Mouse (Mus musculus): ENCODE results near the gene Creb5. TPM values are rescaled to one million over a fixed set of nuclear protein-coding genes. Genes with fewer than 3 reads are reported as not detected.

Creb5 gene
- total RNA-seq, 2 experiments from 2014 or later: 2.1 to 3.2 TPM

GRCm38 (mm10) chr6:53644056-53644455, 357.0 kb downstream of the Creb5 start:
- DNase-seq: no peak

GRCm38 (mm10) chr6:53644971-53645370, 357.9 kb downstream of the Creb5 start:
- DNase-seq: no peak

- DNase-seq: no peak
Observed at GRCm38 (mm10) chr6:53649782-53650181, 362.7 kb downstream of the Creb5 start.

GRCm38 (mm10) chr6:53652691-53653090, 365.6 kb downstream of the Creb5 start:
- no peak for DNase-seq

- no peak for DNase-seq
Observed at GRCm38 (mm10) chr6:53653706-53654360, 366.8 kb downstream of the Creb5 start.

GRCm38 (mm10) chr6:53654361-53654824, 367.3 kb downstream of the Creb5 start:
- DNase-seq: peak in 1 of 2 experiments; percentile 7

GRCm38 (mm10) chr6:53656466-53656865, 369.4 kb downstream of the Creb5 start:
- no peak for DNase-seq

- no peak for DNase-seq
Observed at GRCm38 (mm10) chr6:53657483-53657882, 370.4 kb downstream of the Creb5 start.

- DNase-seq: no peak
Observed at GRCm38 (mm10) chr6:53662858-53663833, 376.1 kb downstream of the Creb5 start.

- DNase-seq: no peak
Observed at GRCm38 (mm10) chr6:53664759-53665158, 377.7 kb downstream of the Creb5 start.

GRCm38 (mm10) chr6:53666503-53666902, 379.4 kb downstream of the Creb5 start:
- no peak for DNase-seq

- no peak for DNase-seq
Observed at GRCm38 (mm10) chr6:53678307-53678706, 391.2 kb downstream of the Creb5 start.

GRCm38 (mm10) chr6:53680046-53680445, 393.0 kb downstream of the Creb5 start:
- no peak for DNase-seq

GRCm38 (mm10) chr6:53684416-53684815, 397.3 kb downstream of the Creb5 start:
- peak; percentile 33 to 45 for DNase-seq

GRCm38 (mm10) chr6:53685323-53685722, 398.3 kb downstream of the Creb5 start:
- DNase-seq: no peak

GRCm38 (mm10) chr6:53688762-53689477, 401.9 kb downstream of the Creb5 start:
- DNase-seq: peak in 1 of 2 experiments; percentile 19

- DNase-seq: no peak
Observed at GRCm38 (mm10) chr6:53691006-53691405, 403.9 kb downstream of the Creb5 start.

GRCm38 (mm10) chr6:53695216-53695615, 408.1 kb downstream of the Creb5 start:
- DNase-seq: no peak

- no peak for DNase-seq
Observed at GRCm38 (mm10) chr6:53696471-53696870, 409.4 kb downstream of the Creb5 start.

GRCm38 (mm10) chr6:53696921-53697320, 409.9 kb downstream of the Creb5 start:
- peak in 1 of 2 experiments; percentile 28 for DNase-seq

GRCm38 (mm10) chr6:53698128-53698749, 411.2 kb downstream of the Creb5 start:
- peak; percentile 15 to 29 for DNase-seq

GRCm38 (mm10) chr6:53704440-53704839, 417.4 kb downstream of the Creb5 start:
- peak; percentile 28 to 36 for DNase-seq
